Mouse (Mus musculus) neural tube, embryonic 14.5 days (tissue): Measurements from ENCODE around the gene Hrh2. TPM values are rescaled to one million over a fixed set of nuclear protein-coding genes. Genes with fewer than 3 reads are reported as not detected.

ENCODE experiments used
- ATAC-seq: fragments of 200-750 bp; cut with Nextera tagmentation; 2 replicates; pipeline ENCODE4 v1.8.0; 2017; ENCODE audit warnings: low read depth, mild to moderate bottlenecking, moderate TSS enrichment, moderate library complexity
- H3K27ac ChIP-seq: fragments of 300-500 bp; sonication (generic); 2 replicates; pipeline ENCODE4 v1.5.1; 2014; ENCODE audit warnings: low read depth, mild to moderate bottlenecking, control low read depth, low read length, moderate library complexity, mixed read lengths
- H3K27me3 ChIP-seq: fragments of 300-500 bp; sonication (generic); 2 replicates; pipeline ENCODE4 v1.6.1; 2014; ENCODE audit warnings: low read length; ENCODE audit not compliant: control insufficient read depth, insufficient read depth
- H3K36me3 ChIP-seq: fragments of 300-500 bp; sonication (generic); 2 replicates; pipeline ENCODE4 v1.6.1; 2014; ENCODE audit warnings: low read length, mixed read lengths; ENCODE audit not compliant: control insufficient read depth, insufficient read depth
- H3K4me1 ChIP-seq: fragments of 300-500 bp; sonication (generic); 2 replicates; pipeline ENCODE4 v1.6.1; 2014; ENCODE audit warnings: low read length; ENCODE audit not compliant: control insufficient read depth, insufficient read depth
- H3K4me2 ChIP-seq: fragments of 300-500 bp; sonication (generic); 2 replicates; pipeline ENCODE4 v1.6.1; 2014; ENCODE audit warnings: mild to moderate bottlenecking, low read depth, low read length, control low read depth
- H3K4me3 ChIP-seq: fragments of 300-500 bp; sonication (generic); 2 replicates; pipeline ENCODE4 v1.5.1; 2014; ENCODE audit warnings: low read depth, low read length, control low read depth, mixed read lengths
- H3K9ac ChIP-seq: fragments of 300-500 bp; sonication (generic); replicated peaks from 2 replicates; pipeline ENCODE4 v1.6.1; 2014; ENCODE audit warnings: low read depth, mild to moderate bottlenecking, control low read depth, low read length, mixed read lengths
- H3K9me3 ChIP-seq: fragments of 300-500 bp; sonication (generic); 2 replicates; pipeline ENCODE4 v1.6.1; 2016; ENCODE audit warnings: low read length; ENCODE audit not compliant: control insufficient read depth
- WGBS: fragments of 180-500 bp; shearing (Covaris S2); extraction: QIAGEN DNeasy Blood & Tissue Kit; methylation state at CpG from one replicate; pipeline ENCODE4 v1.1.7; 2014; 5-methylcytosine and 5-hydroxymethylcytosine counted together
- polyA plus RNA-seq: library from polyadenylated mRNA; unstranded; fragments of >200 nt; fragmentation: Nextera tagmentation; extraction: Ambion mirVana; gene quantifications from 2 replicates; pipeline ENCODE4 v1.2.1, GENCODE M21; 2014

Hrh2 gene
- polyA plus RNA-seq, 1 experiment from 2014 or later: 0.50 TPM

DNA sequence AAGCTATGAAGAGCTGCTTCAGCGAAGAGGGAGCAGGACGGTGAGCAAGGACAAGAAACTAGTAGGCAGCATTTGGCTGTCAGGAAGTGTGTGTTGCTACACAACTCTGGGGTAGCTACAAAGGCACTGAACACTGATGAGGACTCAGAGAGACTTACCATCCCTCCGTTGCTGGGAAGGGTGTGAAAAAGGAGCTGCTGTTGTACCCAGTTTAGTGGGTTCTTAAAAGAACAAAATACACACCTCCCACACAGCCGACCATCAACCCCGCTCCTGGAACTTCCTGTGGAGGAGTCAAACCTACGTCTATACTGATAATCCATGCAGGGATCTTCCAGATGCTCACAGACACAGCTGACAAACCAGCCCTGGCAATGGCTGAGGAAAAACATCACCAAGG, 85.5 kb downstream of the Hrh2 start:
- WGBS: 97% methylated on average over 6 of the region's 6 CpGs
- no peak overlapping the region for H3K9ac ChIP-seq

DNA sequence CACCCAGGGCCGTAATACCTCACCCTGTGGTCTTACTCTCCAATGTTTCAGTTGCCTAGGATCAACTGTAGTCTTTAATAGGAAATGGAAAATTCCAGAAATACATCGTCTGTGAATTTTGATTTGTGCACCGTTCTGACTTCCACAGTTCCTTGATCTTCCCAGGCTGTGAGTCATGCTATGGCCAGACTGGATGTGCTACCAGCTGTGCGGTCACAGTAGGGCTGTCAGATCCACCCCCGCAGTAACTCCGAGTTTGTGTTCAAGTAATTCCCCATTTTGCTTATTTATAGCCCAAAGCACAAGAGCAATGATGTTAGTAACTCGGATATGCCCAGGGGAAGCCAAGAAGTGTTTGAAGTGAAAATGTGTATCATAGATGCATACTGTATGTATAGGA, 88.4 kb downstream of the Hrh2 start:
- H3K4me2 ChIP-seq: no peak overlapping the region
- H3K36me3 ChIP-seq: no peaks in the 10 kb centered on the region
- WGBS: 84% methylated on average over 7 of the region's 7 CpGs
- H3K9me3 ChIP-seq: no peaks in the 10 kb centered on the region
- no peak for ATAC-seq
- no peak overlapping the region for H3K4me3 ChIP-seq
- H3K27ac ChIP-seq: no peak overlapping the region
- H3K4me1 ChIP-seq: peaks cover 3% of the 10 kb centered on the region; the same call in 1 of the 2 replicates
- no peaks in the 10 kb centered on the region for H3K27me3 ChIP-seq
- H3K9ac ChIP-seq: no peak overlapping the region

More for the DNA sequence above, 85.5 kb downstream of the Hrh2 start:
- Histone ChIP-seq H3K4me2 (no peak overlapping the region), H3K9me3 (no peaks in the 10 kb centered on the region), H3K27me3 (no peaks in the 10 kb centered on the region), H3K27ac (no peak overlapping the region), H3K36me3 (no peaks in the 10 kb centered on the region), H3K4me1 (0 out of 2 replicates have a peak, but pooled peaks cover 3% of the 10 kb centered on the region), H3K4me3 (no peak overlapping the region)
- no peak for ATAC-seq

DNA sequence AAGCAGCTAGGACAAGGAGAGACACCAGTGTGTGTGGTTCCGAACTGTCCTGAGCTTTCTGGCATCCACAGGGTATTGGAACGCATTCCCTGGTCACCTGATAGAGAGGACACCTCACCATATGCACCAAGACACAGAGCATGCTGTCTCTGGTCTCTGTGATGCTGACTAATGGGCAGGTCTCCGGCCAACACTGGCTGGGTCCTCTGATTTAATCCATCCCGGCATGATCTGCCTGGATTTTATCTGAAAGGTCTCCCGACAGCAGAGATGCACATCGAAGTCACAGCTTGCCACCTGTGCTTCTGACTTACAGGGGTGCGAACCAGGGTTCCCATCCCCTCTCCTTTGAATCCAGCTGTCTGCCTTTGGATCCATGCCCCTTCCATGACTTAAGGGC, 89.2 kb downstream of the Hrh2 start:
- 75% methylated on average over 7 of the region's 7 CpGs for WGBS
- H3K9ac ChIP-seq: no peak overlapping the region
- ATAC-seq: no peak
- H3K27ac ChIP-seq: no peak overlapping the region
- H3K36me3 ChIP-seq: no peaks in the 10 kb centered on the region
- no peaks in the 10 kb centered on the region for H3K27me3 ChIP-seq
- peaks cover 3% of the 10 kb centered on the region; the same call in 1 of the 2 replicates for H3K4me1 ChIP-seq
- H3K4me3 ChIP-seq: no peak overlapping the region
- no peaks in the 10 kb centered on the region for H3K9me3 ChIP-seq
- no peak overlapping the region for H3K4me2 ChIP-seq

DNA sequence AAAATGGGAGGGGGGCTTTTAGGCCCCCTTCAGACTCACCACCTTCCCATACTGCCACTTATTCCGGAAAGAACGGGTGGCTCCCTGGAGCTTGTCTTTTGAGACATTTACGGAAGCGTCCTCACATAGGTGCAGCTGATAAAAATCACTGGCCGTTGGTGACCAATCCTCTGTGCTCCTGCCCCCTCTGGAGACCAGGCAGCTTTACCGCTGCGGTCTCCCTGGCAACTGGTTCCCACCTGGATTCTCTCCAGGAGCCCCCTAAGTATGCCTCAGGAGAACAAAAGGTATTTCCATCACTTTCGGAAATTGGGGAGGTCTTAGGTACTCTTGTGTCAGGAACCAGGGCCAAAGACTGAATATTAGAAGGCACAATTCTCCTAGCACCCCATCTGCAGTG, 89.7 kb downstream of the Hrh2 start:
- no peak; the same call in 1 of the 2 replicates for ATAC-seq
- 29% methylated on average over 8 of the region's 8 CpGs for WGBS
- Histone ChIP-seq H3K4me1 (peaks cover 3% of the 10 kb centered on the region; the same call in 1 of the 2 replicates), H3K9me3 (no peaks in the 10 kb centered on the region), H3K36me3 (no peaks in the 10 kb centered on the region), H3K4me2 (no peak overlapping the region), H3K27ac (no peak overlapping the region), H3K27me3 (no peaks in the 10 kb centered on the region), H3K9ac (no peak overlapping the region), H3K4me3 (no peak overlapping the region)

DNA sequence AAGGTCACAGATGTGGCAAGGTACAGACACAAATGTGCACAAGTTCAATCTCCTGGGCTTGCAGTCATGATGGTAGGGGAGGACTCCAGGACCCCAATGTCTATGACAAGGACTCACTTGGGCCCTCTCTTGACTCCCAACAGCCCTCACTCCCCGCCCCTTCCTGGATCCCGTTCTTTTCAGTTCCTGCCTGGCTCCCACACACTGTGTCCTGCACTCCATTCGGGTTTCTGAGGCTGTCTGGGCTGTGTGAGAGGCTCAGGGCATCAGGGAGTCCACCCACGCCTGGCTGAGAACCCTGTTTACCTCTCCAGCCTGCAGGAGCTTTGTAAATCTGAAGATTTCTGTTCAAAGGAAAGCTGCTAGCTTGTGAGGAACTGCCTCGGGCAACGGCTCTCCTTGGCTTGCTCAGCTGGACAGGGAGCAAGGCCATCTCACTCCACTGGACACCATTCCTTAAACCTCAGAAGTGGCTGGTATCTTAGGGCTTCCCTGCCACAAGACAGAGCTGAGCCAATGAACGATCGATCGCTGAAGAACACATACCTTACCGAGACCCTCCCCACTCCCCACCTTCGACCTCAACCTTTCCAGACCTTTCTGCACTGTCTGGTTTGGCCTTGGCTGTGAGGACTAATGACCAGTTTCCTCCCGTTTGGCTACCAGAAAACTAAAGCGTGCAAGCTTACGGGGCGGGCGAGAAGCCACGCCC, 90.4 kb downstream of the Hrh2 start:
- Histone ChIP-seq H3K4me3 (no peak overlapping the region), H3K4me1 (peaks cover 3% of the 10 kb centered on the region; the same call in 1 of the 2 replicates), H3K36me3 (no peaks in the 10 kb centered on the region), H3K27ac (no peak overlapping the region), H3K27me3 (no peaks in the 10 kb centered on the region), H3K4me2 (peak overlapping the region; percentile 33), H3K9ac (no peak overlapping the region), H3K9me3 (no peaks in the 10 kb centered on the region)
- ATAC-seq: no peak; the same call in 1 of the 2 replicates
- WGBS: 21% methylated on average over 17 of the region's 17 CpGs

DNA sequence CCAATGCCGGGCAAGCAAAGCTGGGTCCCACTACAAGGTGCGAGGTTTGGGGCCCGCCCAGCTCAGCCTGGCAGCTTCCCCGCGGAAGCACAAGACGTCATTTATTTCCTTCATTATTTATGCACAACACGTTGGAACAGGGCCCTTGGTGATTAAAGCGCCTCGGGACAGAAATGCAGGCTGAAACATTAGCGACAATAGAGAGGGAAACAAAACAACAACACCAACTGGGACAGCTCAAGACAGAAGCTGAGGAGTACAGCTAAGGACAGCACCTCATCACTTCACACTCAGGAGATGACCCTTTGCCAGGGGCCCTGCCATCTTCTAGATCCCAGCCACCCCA, 90.9 kb downstream of the Hrh2 start:
- 1% methylated on average over 10 of the region's 10 CpGs for WGBS
- Histone ChIP-seq H3K27ac (no peak overlapping the region), H3K9me3 (no peaks in the 10 kb centered on the region), H3K4me2 (peak overlapping the region; percentile 33), H3K27me3 (no peaks in the 10 kb centered on the region), H3K4me1 (peaks cover 3% of the 10 kb centered on the region; the same call in 1 of the 2 replicates), H3K9ac (no peak overlapping the region), H3K4me3 (no peak overlapping the region), H3K36me3 (no peaks in the 10 kb centered on the region)
- peak; percentile 67 for ATAC-seq

Other genes starting within 250 kb of the Hrh2 start
- 0.88 and 1.0 TPM in 2 replicates for gene Drd1, start 136.4 kb upstream of the Hrh2 start, polyA plus RNA-seq
- 74.5 and 86.2 TPM in 2 replicates for gene Sfxn1, start 120.3 kb upstream of the Hrh2 start, polyA plus RNA-seq
- 23.6 and 24.1 TPM in 2 replicates for gene Cplx2, start 179.2 kb downstream of the Hrh2 start, polyA plus RNA-seq